Mouse (Mus musculus) lung, embryonic 15.5 days (tissue): ENCODE measurements around the gene Spns2. TPM values are rescaled to one million over a fixed set of nuclear protein-coding genes. Genes with fewer than 3 reads are reported as not detected.
A peak's percentile ranks its signal among the peaks of the same experiment; 100 is the strongest.

Experiments
- ATAC-seq: fragments of 200-750 bp; cut with Nextera tagmentation; 2 replicates; pipeline ENCODE4 v1.8.0; 2017; ENCODE audit warnings: moderate number of reproducible peaks, borderline replicate concordance; ENCODE audit not compliant: low FRiP score, low TSS enrichment; ENCODE audit errors: extremely low read depth
- H3K27ac ChIP-seq: fragments of 300-500 bp; sonication (generic); 2 replicates; pipeline ENCODE4 v1.5.1; 2015; ENCODE audit warnings: moderate library complexity, mild to moderate bottlenecking, inconsistent platforms
- H3K27me3 ChIP-seq: fragments of 300-500 bp; sonication (generic); 2 replicates; pipeline ENCODE4 v1.6.1; 2015; ENCODE audit warnings: inconsistent platforms
- H3K36me3 ChIP-seq: fragments of 300-500 bp; sonication (generic); 2 replicates; pipeline ENCODE4 v1.6.1; 2015; ENCODE audit warnings: inconsistent platforms
- H3K4me1 ChIP-seq: fragments of 300-500 bp; sonication (generic); 2 replicates; pipeline ENCODE4 v1.6.1; 2015; ENCODE audit warnings: inconsistent platforms
- H3K4me2 ChIP-seq: fragments of 300-500 bp; sonication (generic); 2 replicates; pipeline ENCODE4 v1.6.1; 2015; ENCODE audit warnings: inconsistent platforms, mild to moderate bottlenecking, moderate library complexity
- H3K4me3 ChIP-seq: fragments of 300-500 bp; sonication (generic); 2 replicates; pipeline ENCODE4 v1.5.1; 2015; ENCODE audit warnings: mild to moderate bottlenecking, inconsistent platforms
- H3K9ac ChIP-seq: fragments of 300-500 bp; sonication (generic); 2 replicates; pipeline ENCODE4 v1.6.1; 2015; ENCODE audit warnings: inconsistent platforms
- H3K9me3 ChIP-seq: fragments of 300-500 bp; sonication (generic); 2 replicates; pipeline ENCODE4 v1.6.1; 2016; ENCODE audit warnings: inconsistent platforms
- WGBS: fragments of 180-500 bp; shearing (Covaris S2); methylation state at CpG from one replicate; pipeline ENCODE4 v1.1.7; 2015; 5-methylcytosine and 5-hydroxymethylcytosine counted together
- polyA plus RNA-seq: library from polyadenylated mRNA; unstranded; fragments of >200 nt; fragmentation: Nextera tagmentation; extraction: Ambion mirVana; gene quantifications from 2 replicates; pipeline ENCODE4 v1.2.1, GENCODE M21; 2015

The Spns2 gene
- polyA plus RNA-seq, 1 experiment from 2014 or later: 6.4 TPM

- H3K27ac ChIP-seq: 0 out of 2 replicates have a peak overlapping the region, but pooled peaks have one; percentile 31
- no peak for ATAC-seq
- H3K9me3 ChIP-seq: no peaks in the 10 kb centered on the region
- H3K27me3 ChIP-seq: no peaks in the 10 kb centered on the region
- no peaks in the 10 kb centered on the region for H3K36me3 ChIP-seq
- no peak overlapping the region for H3K4me2 ChIP-seq
- WGBS: 47% methylated on average over 7 of the region's 7 CpGs
- H3K4me3 ChIP-seq: no peak overlapping the region
- H3K4me1 ChIP-seq: peaks cover 40% of the 10 kb centered on the region
- H3K9ac ChIP-seq: no peak overlapping the region
These were observed 76.7 kb downstream of the Spns2 start for GRCm38 (mm10) chr11:72413016-72413415.

- Histone ChIP-seq H3K36me3 (no peaks in the 10 kb centered on the region), H3K27me3 (no peaks in the 10 kb centered on the region), H3K27ac (0 out of 2 replicates have a peak overlapping the region, but pooled peaks have one; percentile 45), H3K9ac (no peak overlapping the region), H3K4me3 (peak overlapping the region; percentile 95), H3K4me1 (peaks cover 51% of the 10 kb centered on the region), H3K4me2 (peak overlapping the region; percentile 95), H3K9me3 (no peaks in the 10 kb centered on the region)
- WGBS: 16% methylated on average over 9 of the region's 9 CpGs
- ATAC-seq: no peak
These were observed 77.8 kb downstream of the Spns2 start for GRCm38 (mm10) chr11:72411945-72412344.

- Histone ChIP-seq H3K4me2 (peak within 1 kb of the TSS; percentile 95), H3K4me3 (peak within 1 kb of the TSS; percentile 95), H3K4me1 (peaks cover 58% of the 10 kb centered on the region), H3K36me3 (no peaks in the 10 kb centered on the region), H3K9me3 (no peaks in the 10 kb centered on the region), H3K27ac (peak within 1 kb of the TSS; percentile 91), H3K27me3 (no peaks in the 10 kb centered on the region), H3K9ac (peak within 1 kb of the TSS; percentile 96)
- under 1% methylated on average over 79 of the region's 86 CpGs for WGBS
- peak; percentile 95 for ATAC-seq
These were observed 78.4 kb downstream of the Spns2 start, which contains the start of gene Smtnl2 for GRCm38 (mm10) chr11:72411093-72411921. Smtnl2 (minus strand) TSS chr11:72411713.

- WGBS: 2% methylated on average over 25 of the region's 25 CpGs
- peak overlapping the region; percentile 91 for H3K27ac ChIP-seq
- H3K4me1 ChIP-seq: peaks cover 65% of the 10 kb centered on the region
- no peak for ATAC-seq
- no peaks in the 10 kb centered on the region for H3K27me3 ChIP-seq
- H3K9me3 ChIP-seq: no peaks in the 10 kb centered on the region
- peak overlapping the region; percentile 96 for H3K9ac ChIP-seq
- H3K36me3 ChIP-seq: no peaks in the 10 kb centered on the region
- H3K4me3 ChIP-seq: peak overlapping the region; percentile 95
- peak overlapping the region; percentile 95 for H3K4me2 ChIP-seq
These were observed 79.1 kb downstream of the Spns2 start for GRCm38 (mm10) chr11:72410521-72411092.

GRCm38 (mm10) chr11:72409649-72410385 is 79.9 kb downstream of the Spns2 start:
- Histone ChIP-seq H3K36me3 (no peaks in the 10 kb centered on the region), H3K27ac (peak overlapping the region; percentile 91), H3K27me3 (no peaks in the 10 kb centered on the region), H3K4me2 (peak overlapping the region; percentile 95), H3K4me3 (peak overlapping the region; percentile 95), H3K9me3 (no peaks in the 10 kb centered on the region), H3K4me1 (peaks cover 71% of the 10 kb centered on the region), H3K9ac (peak overlapping the region; percentile 96)
- ATAC-seq: no peak
- 26% methylated on average over 12 of the region's 12 CpGs for WGBS

GRCm38 (mm10) chr11:72408451-72409170 is 81.1 kb downstream of the Spns2 start:
- Histone ChIP-seq H3K4me1 (peaks cover 81% of the 10 kb centered on the region), H3K9ac (peak overlapping the region; percentile 96), H3K27ac (peak overlapping the region; percentile 91), H3K4me3 (peak overlapping the region; percentile 95), H3K4me2 (peak overlapping the region; percentile 95), H3K27me3 (no peaks in the 10 kb centered on the region), H3K36me3 (no peaks in the 10 kb centered on the region), H3K9me3 (no peaks in the 10 kb centered on the region)
- WGBS: 22% methylated on average over 9 of the region's 9 CpGs
- ATAC-seq: no peak

- Histone ChIP-seq H3K27ac (peak overlapping the region; percentile 91), H3K36me3 (peaks cover 4% of the 10 kb centered on the region; the same call in 1 of the 2 replicates), H3K4me1 (peaks cover 78% of the 10 kb centered on the region), H3K9me3 (no peaks in the 10 kb centered on the region), H3K4me3 (peak overlapping the region; percentile 95), H3K27me3 (no peaks in the 10 kb centered on the region), H3K4me2 (peak overlapping the region; percentile 95), H3K9ac (peak overlapping the region; percentile 25)
- ATAC-seq: no peak
- WGBS: 3% methylated on average over 7 of the region's 7 CpGs
These were observed 82.1 kb downstream of the Spns2 start for GRCm38 (mm10) chr11:72407574-72407973.

GRCm38 (mm10) chr11:72407081-72407480 is 82.6 kb downstream of the Spns2 start:
- H3K4me1 ChIP-seq: peaks cover 78% of the 10 kb centered on the region
- H3K4me3 ChIP-seq: peak overlapping the region; percentile 95; the same call in 1 of the 2 replicates
- WGBS: 23% methylated on average over 3 of the region's 3 CpGs
- H3K9me3 ChIP-seq: no peaks in the 10 kb centered on the region
- H3K27me3 ChIP-seq: no peaks in the 10 kb centered on the region
- peak overlapping the region; percentile 91 for H3K27ac ChIP-seq
- ATAC-seq: no peak
- H3K4me2 ChIP-seq: peak overlapping the region; percentile 95
- H3K36me3 ChIP-seq: peaks cover 8% of the 10 kb centered on the region; the same call in 1 of the 2 replicates
- H3K9ac ChIP-seq: 0 out of 2 replicates have a peak overlapping the region, but pooled peaks have one; percentile 5

- Histone ChIP-seq H3K27ac (peak overlapping the region; percentile 91), H3K36me3 (peaks cover 12% of the 10 kb centered on the region), H3K9me3 (no peaks in the 10 kb centered on the region), H3K4me1 (peaks cover 83% of the 10 kb centered on the region), H3K4me2 (peak overlapping the region; percentile 95), H3K4me3 (peak overlapping the region; percentile 95; the same call in 1 of the 2 replicates), H3K27me3 (no peaks in the 10 kb centered on the region), H3K9ac (no peak overlapping the region)
- WGBS: 37% methylated on average over 8 of the region's 8 CpGs
- ATAC-seq: peak; percentile 31; the same call in 1 of the 2 replicates
These were observed 83.5 kb downstream of the Spns2 start for GRCm38 (mm10) chr11:72406079-72406675.

GRCm38 (mm10) chr11:72405532-72405931 is 84.2 kb downstream of the Spns2 start:
- no peaks in the 10 kb centered on the region for H3K27me3 ChIP-seq
- peak overlapping the region; percentile 84 for H3K27ac ChIP-seq
- H3K36me3 ChIP-seq: peaks cover 17% of the 10 kb centered on the region
- H3K4me2 ChIP-seq: peak overlapping the region; percentile 95
- H3K4me1 ChIP-seq: peaks cover 89% of the 10 kb centered on the region
- no peak overlapping the region for H3K9ac ChIP-seq
- H3K4me3 ChIP-seq: no peak overlapping the region
- no peaks in the 10 kb centered on the region for H3K9me3 ChIP-seq
- WGBS: 39% methylated on average over 4 of the region's 4 CpGs
- ATAC-seq: no peak

GRCm38 (mm10) chr11:72402969-72403368 is 86.7 kb downstream of the Spns2 start:
- H3K4me3 ChIP-seq: no peak overlapping the region
- peaks cover 35% of the 10 kb centered on the region for H3K36me3 ChIP-seq
- no peaks in the 10 kb centered on the region for H3K9me3 ChIP-seq
- peak overlapping the region; percentile 87 for H3K27ac ChIP-seq
- ATAC-seq: no peak
- no peak overlapping the region for H3K4me2 ChIP-seq
- 79% methylated on average over 12 of the region's 12 CpGs for WGBS
- no peak overlapping the region for H3K9ac ChIP-seq
- H3K27me3 ChIP-seq: no peaks in the 10 kb centered on the region
- peaks cover 89% of the 10 kb centered on the region for H3K4me1 ChIP-seq
